Mouse (Mus musculus) MEL (cell line): ENCODE results near the gene Dnase1l1. TPM values are rescaled to one million over a fixed set of nuclear protein-coding genes. Genes with fewer than 3 reads are reported as not detected.

Experiments
- DNase-seq: peaks from one replicate; pipeline ENCODE4 v3.0.0; 2011; ENCODE audit warnings: low read depth, low spot score
- H3K27ac ChIP-seq: 2 replicates; pipeline ENCODE4 v1.5.1; 2012; ENCODE audit warnings: low read depth, mild to moderate bottlenecking, control low read depth, low read length, moderate library complexity; ENCODE audit not compliant: control insufficient read depth
- H3K27me3 ChIP-seq, 2 experiments: fragments of 150-350 bp in 1 of 2; sonication (generic) in 1 of 2; 2 replicates each; pipeline ENCODE4 v1.6.1; 2012; ENCODE audit warnings: low read length in 2 of 2, mild to moderate bottlenecking in 2 of 2, improper control_type of control experiment in 1 of 2, moderate library complexity in 1 of 2; ENCODE audit not compliant: insufficient read depth in 2 of 2, control insufficient read depth in 1 of 2
- H3K36me3 ChIP-seq, 2 experiments: 2 replicates each; pipeline ENCODE4 v1.6.1; 2012 to 2014; ENCODE audit warnings: low read length in 2 of 2, improper control_type of control experiment in 1 of 2, inconsistent platforms in 1 of 2, mild to moderate bottlenecking in 1 of 2; ENCODE audit not compliant: insufficient read depth in 2 of 2, control insufficient read depth in 1 of 2
- H3K4me1 ChIP-seq, 2 experiments: fragments of 150-350 bp in 1 of 2; sonication (generic) in 1 of 2; 2 replicates each; pipeline ENCODE4 v1.6.1; 2012; ENCODE audit warnings: low read length in 2 of 2, improper control_type of control experiment in 1 of 2, mild to moderate bottlenecking in 1 of 2; ENCODE audit not compliant: insufficient read depth in 2 of 2, control insufficient read depth in 1 of 2
- H3K4me3 ChIP-seq, 2 experiments: fragments of 150-350 bp in 1 of 2; sonication (generic) in 1 of 2; 2 replicates each; pipeline ENCODE4 v1.5.1; 2012; ENCODE audit warnings: low read depth in 2 of 2, low read length in 2 of 2, mild to moderate bottlenecking in 2 of 2, moderate library complexity in 2 of 2, control low read depth in 1 of 2, improper control_type of control experiment in 1 of 2; ENCODE audit not compliant: control insufficient read depth in 1 of 2, insufficient read depth in 1 of 2
- H3K79me2 ChIP-seq: 2 replicates; pipeline ENCODE4 v1.6.1; 2012; ENCODE audit warnings: mild to moderate bottlenecking, low read length, moderate library complexity; ENCODE audit not compliant: control insufficient read depth, poor library complexity, insufficient read depth
- H3K9ac ChIP-seq: 2 replicates; pipeline ENCODE4 v1.6.1; 2012; ENCODE audit warnings: low read depth, mild to moderate bottlenecking, control low read depth, low read length, moderate library complexity; ENCODE audit not compliant: control insufficient read depth, poor library complexity, severe bottlenecking
- H3K9me3 ChIP-seq: fragments of 150-350 bp; sonication (generic); replicated peaks from 2 replicates; pipeline ENCODE4 v1.6.1; 2012; ENCODE audit warnings: mild to moderate bottlenecking, low read length, improper control_type of control experiment, moderate library complexity; ENCODE audit not compliant: insufficient read depth
- BHLHE40 ChIP-seq: IDR thresholded peaks from 2 replicates; pipeline ENCODE4 v1.6.1; 2012; ENCODE audit warnings: low read depth, mild to moderate bottlenecking, inconsistent platforms, low read length, improper control_type of control experiment, borderline replicate concordance
- CHD2 ChIP-seq: IDR thresholded peaks from 2 replicates; pipeline ENCODE4 v1.6.1; 2011; ENCODE audit warnings: low read length, improper control_type of control experiment
- E2F4 ChIP-seq: IDR thresholded peaks from 2 replicates; pipeline ENCODE4 v1.6.1; 2011; ENCODE audit warnings: low read depth, low read length, improper control_type of control experiment, borderline replicate concordance
- ELF1 ChIP-seq: IDR thresholded peaks from 2 replicates; pipeline ENCODE4 v1.6.1; 2014; ENCODE audit warnings: low read depth, mild to moderate bottlenecking, inconsistent platforms, low read length, improper control_type of control experiment, moderate library complexity
- EP300 ChIP-seq, 2 experiments: IDR thresholded peaks; 2 replicates each; pipeline ENCODE4 v1.6.1; 2011; ENCODE audit warnings: improper control_type of control experiment in 2 of 2, low read length in 2 of 2, low read depth in 1 of 2, mild to moderate bottlenecking in 1 of 2
- ETS1 ChIP-seq: IDR thresholded peaks from 2 replicates; pipeline ENCODE4 v1.6.1; 2012; ENCODE audit warnings: low read depth, mild to moderate bottlenecking, inconsistent platforms, low read length, improper control_type of control experiment, moderate library complexity
- GATA1 ChIP-seq: IDR thresholded peaks from 2 replicates; pipeline ENCODE4 v1.6.1; 2011; ENCODE audit warnings: low read depth, low read length, improper control_type of control experiment
- HCFC1 ChIP-seq: IDR thresholded peaks from 2 replicates; pipeline ENCODE4 v1.6.1; 2012; ENCODE audit warnings: low read depth, mild to moderate bottlenecking, inconsistent platforms, low read length, improper control_type of control experiment, moderate library complexity
- JUND ChIP-seq: IDR thresholded peaks from 2 replicates; pipeline ENCODE4 v1.6.1; 2011; ENCODE audit warnings: low read depth, mild to moderate bottlenecking, improper control_type of control experiment, low read length
- KAT2A ChIP-seq: conservative IDR thresholded peaks from 2 replicates; pipeline ENCODE4 v1.6.1; 2012; ENCODE audit warnings: low read depth, low read length, improper control_type of control experiment, inconsistent platforms
- MAFK ChIP-seq: IDR thresholded peaks from 2 replicates; pipeline ENCODE4 v1.6.1; 2011; ENCODE audit warnings: low read depth, mild to moderate bottlenecking, low read length, improper control_type of control experiment, borderline replicate concordance
- MAX ChIP-seq: IDR thresholded peaks from 2 replicates; pipeline ENCODE4 v1.6.1; 2011; ENCODE audit warnings: low read length, improper control_type of control experiment
- MEF2A ChIP-seq: IDR thresholded peaks from 2 replicates; pipeline ENCODE4 v1.6.1; 2014; ENCODE audit warnings: low read depth, mild to moderate bottlenecking, inconsistent platforms, low read length, improper control_type of control experiment; ENCODE audit not compliant: poor library complexity, insufficient replicate concordance, severe bottlenecking; ENCODE audit errors: extremely low read depth
- MXI1 ChIP-seq: IDR thresholded peaks from 2 replicates; pipeline ENCODE4 v1.6.1; 2011; ENCODE audit warnings: mild to moderate bottlenecking, low read depth, low read length, improper control_type of control experiment
- MYB ChIP-seq: IDR thresholded peaks from 2 replicates; pipeline ENCODE4 v1.6.1; 2011; ENCODE audit warnings: mild to moderate bottlenecking, low read depth, low read length, improper control_type of control experiment
- MYC ChIP-seq: IDR thresholded peaks from 2 replicates; pipeline ENCODE4 v1.6.1; 2011; ENCODE audit warnings: low read depth, mild to moderate bottlenecking, low read length, improper control_type of control experiment, moderate library complexity
- NELFE ChIP-seq: IDR thresholded peaks from 2 replicates; pipeline ENCODE4 v1.6.1; 2011; ENCODE audit warnings: low read depth, low read length, improper control_type of control experiment
- NRF1 ChIP-seq: IDR thresholded peaks from 2 replicates; pipeline ENCODE4 v1.6.1; 2014; ENCODE audit warnings: low read depth, mild to moderate bottlenecking, inconsistent platforms, low read length, improper control_type of control experiment, moderate library complexity; ENCODE audit not compliant: poor library complexity, insufficient read depth, severe bottlenecking
- POLR2A ChIP-seq, 2 experiments: IDR thresholded peaks; 2 replicates each; pipeline ENCODE4 v1.6.1; 2011 to 2012; ENCODE audit warnings: low read length in 2 of 2, mild to moderate bottlenecking in 2 of 2, control low read depth in 1 of 2, improper control_type of control experiment in 1 of 2, low read depth in 1 of 2, moderate library complexity in 1 of 2; ENCODE audit not compliant: control insufficient read depth in 1 of 2, insufficient read depth in 1 of 2, poor library complexity in 1 of 2
- POLR2AphosphoS2 ChIP-seq: IDR thresholded peaks from 2 replicates; pipeline ENCODE4 v1.6.1; 2011; ENCODE audit warnings: low read length, improper control_type of control experiment
- POLR2AphosphoS5 ChIP-seq: IDR thresholded peaks from 2 replicates; pipeline ENCODE4 v1.6.1; 2012; ENCODE audit warnings: low read depth, borderline replicate concordance, mild to moderate bottlenecking, inconsistent platforms, low read length, moderate library complexity, mixed read lengths
- RAD21 ChIP-seq: IDR thresholded peaks from 2 replicates; pipeline ENCODE4 v1.6.1; 2011; ENCODE audit warnings: mild to moderate bottlenecking, low read depth, low read length, improper control_type of control experiment
- RCOR1 ChIP-seq: IDR thresholded peaks from 2 replicates; pipeline ENCODE4 v1.6.1; 2012; ENCODE audit warnings: low read depth, mild to moderate bottlenecking, inconsistent platforms, low read length, improper control_type of control experiment
- SIN3A ChIP-seq: IDR thresholded peaks from 2 replicates; pipeline ENCODE4 v1.6.1; 2012; ENCODE audit warnings: low read length, improper control_type of control experiment, inconsistent platforms
- SMC3 ChIP-seq: IDR thresholded peaks from 2 replicates; pipeline ENCODE4 v1.6.1; 2011; ENCODE audit warnings: low read depth, low read length, improper control_type of control experiment
- TAL1 ChIP-seq: IDR thresholded peaks from 2 replicates; pipeline ENCODE4 v1.6.1; 2012; ENCODE audit warnings: mild to moderate bottlenecking, inconsistent platforms, low read length, moderate library complexity, mixed read lengths
- TBP ChIP-seq: IDR thresholded peaks from 2 replicates; pipeline ENCODE4 v1.8.0; 2011; ENCODE audit warnings: low read depth, low read length, improper control_type of control experiment
- TCF12 ChIP-seq: IDR thresholded peaks from 2 replicates; pipeline ENCODE4 v1.6.1; 2014; ENCODE audit warnings: low read depth, mild to moderate bottlenecking, inconsistent platforms, low read length, improper control_type of control experiment, moderate library complexity
- UBTF ChIP-seq: IDR thresholded peaks from 2 replicates; pipeline ENCODE4 v1.6.1; 2012; ENCODE audit warnings: low read depth, mild to moderate bottlenecking, inconsistent platforms, low read length, improper control_type of control experiment, moderate library complexity, borderline replicate concordance; ENCODE audit not compliant: insufficient read depth
- USF1 ChIP-seq: IDR thresholded peaks from 2 replicates; pipeline ENCODE4 v1.6.1; 2014; ENCODE audit warnings: low read depth, mild to moderate bottlenecking, inconsistent platforms, low read length, improper control_type of control experiment, moderate library complexity
- USF2 ChIP-seq, 2 experiments: IDR thresholded peaks; 2 replicates each; pipeline ENCODE4 v1.6.1; 2011 to 2012; ENCODE audit warnings: improper control_type of control experiment in 2 of 2, low read length in 2 of 2, borderline replicate concordance in 1 of 2, inconsistent platforms in 1 of 2, low read depth in 1 of 2, mild to moderate bottlenecking in 1 of 2; ENCODE audit not compliant: insufficient read depth in 1 of 2
- ZKSCAN1 ChIP-seq: IDR thresholded peaks from 2 replicates; pipeline ENCODE4 v1.6.1; 2012; ENCODE audit warnings: low read depth, mild to moderate bottlenecking, inconsistent platforms, low read length, improper control_type of control experiment, moderate library complexity
- ZMIZ1 ChIP-seq: IDR thresholded peaks from 2 replicates; pipeline ENCODE4 v1.6.1; 2012; ENCODE audit warnings: low read depth, mild to moderate bottlenecking, inconsistent platforms, low read length, improper control_type of control experiment, moderate library complexity
- ZNF384 ChIP-seq: IDR thresholded peaks from 2 replicates; pipeline ENCODE4 v1.6.1; 2012; ENCODE audit warnings: low read depth, mild to moderate bottlenecking, inconsistent platforms, low read length, improper control_type of control experiment
- polyA plus RNA-seq, 2 experiments: library from polyadenylated mRNA; stranded (reverse) in 1 of 2; unstranded in 1 of 2; fragments of >175 nt in 1 of 2; fragments of >200 nt in 1 of 2; gene quantifications; 2 replicates each; pipeline versions ENCODE4 v1.2.1 to v1.2.4; 2012; ENCODE audit warnings: low replicate concordance in 2 of 2, low read depth in 1 of 2; ENCODE audit not compliant: insufficient read length in 2 of 2, insufficient read depth in 1 of 2, missing spikeins in 1 of 2
- total RNA-seq: library from RNA; depleted of rRNA; stranded (reverse); fragments of 300-350 nt; gene quantifications from 2 replicates; pipeline ENCODE4 v1.2.3, GENCODE M21; 2012

Dnase1l1 gene
- total and polyA plus RNA-seq, 3 experiments = 5.0 to 9.5 TPM; not detected in 1

- Histone ChIP-seq H3K4me3 (0 out of 4 replicates have a peak overlapping the region, but pooled peaks of 1 of the 2 experiments have one; percentile 19), H3K27ac (peak overlapping the region; percentile 2), H3K36me3 (peaks cover 0 to 13% of the 10 kb centered on the region in 2 experiments; a peak in 2 of 4 replicates)
- DNase-seq = peak; percentile 63
- TF ChIP-seq MAFK (0 out of 2 replicates have a peak, but pooled peaks have one; percentile 39), POLR2AphosphoS2 (peak; percentile 100), SMC3 (no peak; the same call in 1 of the 2 replicates), NRF1 (no peak), GATA1 (no peak), USF1 (no peak), BHLHE40 (no peak; the same call in 1 of the 2 replicates), UBTF (no peak), MXI1 (no peak), TCF12 (no peak; the same call in 1 of the 2 replicates), EP300 (IDR thresholded peaks at IDR 0.05; ENCODE audit: low read depth in 1 of 2, low read length in 2 of 2) (no peak), NELFE (peak; percentile 14; the same call in 1 of the 2 replicates), SIN3A (no peak), MYB (no peak), TBP (no peak), HCFC1 (no peak), MEF2A (no peak), ZKSCAN1 (no peak), ETS1 (no peak), E2F4 (0 out of 2 replicates have a peak, but pooled peaks have one; percentile 66), CHD2 (peak; percentile 37; the same call in 1 of the 2 replicates), USF2 (IDR thresholded peaks at IDR 0.05; ENCODE audit: borderline replicate concordance in 1 of 2, insufficient read depth in 1 of 2, low read depth in 1 of 2, low read length in 2 of 2) (no peak), JUND (no peak), ZNF384 (no peak), TAL1 (no peak), POLR2A (IDR thresholded peaks at IDR 0.05; ENCODE audit: control insufficient read depth in 1 of 2, insufficient read depth in 1 of 2, low read depth in 1 of 2, low read length in 2 of 2, poor library complexity in 1 of 2) (peak; percentile 49 to 90; a peak in 3 of 4 replicates), MYC (no peak), POLR2AphosphoS5 (no peak), ZMIZ1 (peak; percentile 85; the same call in 1 of the 2 replicates), KAT2A (no peak), RCOR1 (no peak), MAX (no peak), RAD21 (no peak), ELF1 (no peak)
- TF ChIP-seq, all 39 proteins: peak for 7
- Histone ChIP-seq H3K4me1 (peaks cover 0 to 10% of the 10 kb centered on the region in 2 experiments; a peak in 3 of 4 replicates), H3K9me3 (no peaks in the 10 kb centered on the region), H3K27me3 (no peaks in the 10 kb centered on the region), H3K79me2 (peaks cover 19% of the 10 kb centered on the region), H3K9ac (peak overlapping the region; percentile 43)
Measured at GRCm38 (mm10) chrX:74273422-74274322, 8.5 kb downstream of the Dnase1l1 start.
